Comparison of ENCODE assay signal across 8 mouse cellular contexts in genomic region chr11:20331690-20332537, GRCm38 (mm10). TPM values are rescaled to one million over a fixed set of nuclear protein-coding genes. Genes with fewer than 3 reads are reported as not detected.
DNase-seq lines count a peak whose midpoint lies in the region; ATAC-seq and TF ChIP-seq lines count a peak whose summit lies in the region.

No protein-coding gene starts in this region.

- peak overlapping the region; percentile 71 for H3K9ac ChIP-seq in neural tube, embryonic 11.5 days (ENCODE audit: low read length)

- ATAC-seq in neural tube, embryonic 11.5 days (ENCODE audit: insufficient read depth, low FRiP score, low TSS enrichment) = peak; percentile 43
- peak; percentile 15 for ATAC-seq in inflammation-experienced regulatory T-cells, adult 6 months
- peak; percentile 3 for ATAC-seq in megakaryocyte progenitor cell, adult 5-6 weeks (replicated peaks; ENCODE audit: poor library complexity)

- H3K9me3 ChIP-seq in neural tube, embryonic 11.5 days (ENCODE audit: control insufficient read depth, low read length) = no peaks in the 10 kb centered on the region

- peak overlapping the region; percentile 80 for H3K27ac ChIP-seq in neural tube, embryonic 11.5 days (ENCODE audit: low read depth, low read length)
- 0 out of 2 replicates have a peak overlapping the region, but pooled peaks have one; percentile 9 for H3K27ac ChIP-seq in cerebellum, adult 2 months (ENCODE audit: insufficient read depth, low read length)
- 0 out of 2 replicates have a peak overlapping the region, but pooled peaks have one; percentile 14 for H3K27ac ChIP-seq in small intestine, adult 2 months (ENCODE audit: insufficient read depth, low read depth, low read length)

- no peaks in the 10 kb centered on the region for H3K27me3 ChIP-seq in neural tube, embryonic 11.5 days (ENCODE audit: control insufficient read depth, insufficient read depth, low read length)
- H3K27me3 ChIP-seq in cerebellum, adult 2 months (ENCODE audit: control insufficient read depth, insufficient read depth, low read length) = no peaks in the 10 kb centered on the region
- peaks cover 5% of the 10 kb centered on the region; the same call in 1 of the 2 replicates for H3K27me3 ChIP-seq in small intestine, adult 2 months (ENCODE audit: control insufficient read depth, insufficient read depth, low read length)

- no peaks in the 10 kb centered on the region for H3K36me3 ChIP-seq in neural tube, embryonic 11.5 days (ENCODE audit: control insufficient read depth, insufficient read depth, low read length)
- H3K36me3 ChIP-seq in small intestine, adult 2 months (ENCODE audit: control insufficient read depth, insufficient read depth, low read length) = no peaks in the 10 kb centered on the region

- peak overlapping the region; percentile 63 for H3K4me3 ChIP-seq in neural tube, embryonic 11.5 days (ENCODE audit: low read depth, low read length)
- peak overlapping the region; percentile 87 for H3K4me3 ChIP-seq in cerebellum, adult 2 months (replicated peaks; ENCODE audit: insufficient read depth, low read depth, low read length)
- peak overlapping the region; percentile 74 for H3K4me3 ChIP-seq in small intestine, adult 2 months (ENCODE audit: low read depth, low read length)

- H3K4me1 ChIP-seq in neural tube, embryonic 11.5 days (ENCODE audit: control insufficient read depth, insufficient read depth, low read length) = no peaks in the 10 kb centered on the region
- H3K4me1 ChIP-seq in cerebellum, adult 2 months (ENCODE audit: control insufficient read depth, insufficient read depth, low read length) = no peaks in the 10 kb centered on the region
- H3K4me1 ChIP-seq in small intestine, adult 2 months (ENCODE audit: control insufficient read depth, insufficient read depth, insufficient read length, low read length) = peaks cover 9% of the 10 kb centered on the region; the same call in 1 of the 2 replicates

- peak overlapping the region; percentile 68 for H3K4me2 ChIP-seq in neural tube, embryonic 11.5 days (ENCODE audit: low read depth)

- DNase-seq in neural tube, embryonic 11.5 days (ENCODE audit: low spot score) = peak; percentile 56
- DNase-seq in neural tube, embryonic 10.5 days (ENCODE audit: extremely low spot score, low spot score) = no peak
- peak; percentile 53 to 65 for DNase-seq in cerebellum, adult 2 months
- peak; percentile 35 to 40 for DNase-seq in frontal cortex, postnatal 14 days (ENCODE audit: low spot score in 2 of 2)
- DNase-seq in left cerebral cortex, postnatal 25 days (ENCODE audit: low spot score in 2 of 2) = peak; percentile 57 to 59

- intact Hi-C loops in left cerebral cortex, postnatal 25 days (cut with DNase I) = loop anchor here (2.0 to 5.0 kb wide), 5 partner anchors 27 to 130 kb away; partner anchors contain the start of genes Cep68 and Rab1a

- WGBS in neural tube, embryonic 11.5 days = 1% methylated on average over 61 of the region's 61 CpGs
- WGBS in cerebellum, adult 2 months = 4% methylated on average over 61 of the region's 61 CpGs
- 3% methylated on average over 61 of the region's 61 CpGs for WGBS in small intestine, adult 2 months

- no peak for TF ChIP-seq CTCF in cerebellum, adult 2 months (IDR thresholded peaks at IDR 0.05; ENCODE audit: borderline replicate concordance, insufficient read depth, low read depth, low read length)
- no peak for TF ChIP-seq CTCF in small intestine, adult 2 months (IDR thresholded peaks at IDR 0.05; ENCODE audit: extremely low read depth, insufficient read length, insufficient replicate concordance, low read depth, low read length)

- no peak for TF ChIP-seq POLR2A in cerebellum, adult 2 months (IDR thresholded peaks at IDR 0.05; ENCODE audit: borderline replicate concordance, insufficient read depth, low read length)
- no peak for TF ChIP-seq POLR2A in small intestine, adult 2 months (IDR thresholded peaks at IDR 0.05; ENCODE audit: low read depth, low read length)

RNA-seq across cellular contexts. Expression of gene Slc1a4, which starts 0.6 kb away (rescaled TPM):
- polyA plus RNA-seq in neural tube, embryonic 11.5 days (2014; fragmentation: Nextera tagmentation; extraction: Ambion mirVana) = 21.2 and 22.9 TPM in 2 replicates
- 15.9 and 18.6 TPM in 2 replicates for polyA plus RNA-seq in cerebellum, adult 2 months (2012; rRNA removed)
- under 1 TPM; 0.13 to 0.50 (median 0.34) TPM for polyA plus RNA-seq in inflammation-experienced regulatory T-cells, adult 6 months (2017; shearing (Covaris generic))
- total RNA-seq in left cerebral cortex, postnatal 25 days (2021) = 10 to 100 TPM; 39.3 to 43.2 TPM
- total RNA-seq in megakaryocyte progenitor cell, adult 5-6 weeks (2015) = 0.29 and 0.52 TPM in 2 replicates
- total RNA-seq in megakaryocyte progenitor cell, adult 5-6 weeks (2017) = 0.37 and 0.75 TPM in 2 replicates
- 3.3 and 4.3 TPM in 2 replicates for polyA plus RNA-seq in small intestine, adult 2 months (2012; rRNA removed)

Comparison
In these comparisons a context has a peak if more than half of its experiments do, and no peak if none do; other contexts are left out.
1. H3K27ac ChIP-seq: peak in every context shown above with its lines; median percentile 80 in neural tube, embryonic 11.5 days; 14 in small intestine, adult 2 months; 9 in cerebellum, adult 2 months.